Mouse (Mus musculus): ENCODE measurements at regions not wholly inside any gene's neighbourhood (a gene's known extent, or its start where the extent isn't known, plus 50 kb on each side); places are given as distances from the start of the nearest gene placed in this dataset.
"Not testable (repeated sequence)": the region's sequence is repeated elsewhere in the genome, so short reads cannot be mapped to it uniquely, and the experiment has no call there.

- DNase-seq (ENCODE audit: low spot score in 2 of 2): not testable (repeated sequence)
These were observed 989.4 kb downstream of the Ankrd7 start for GRCm38 (mm10) chr6:19855476-19855875.

- DNase-seq (ENCODE audit: low spot score in 2 of 2): no peak
These were observed 998.0 kb downstream of the Ankrd7 start for GRCm38 (mm10) chr6:19864101-19864500.

- DNase-seq (ENCODE audit: low spot score in 2 of 2): no peak
These were observed 1003.6 kb downstream of the Ankrd7 start for GRCm38 (mm10) chr6:19869697-19870096.

GRCm38 (mm10) chr6:19911181-19911580 lies 1045.1 kb downstream of the Ankrd7 start:
- no peak for DNase-seq (ENCODE audit: low spot score in 2 of 2)

GRCm38 (mm10) chr6:19941784-19942183 lies 1075.7 kb downstream of the Ankrd7 start:
- DNase-seq (ENCODE audit: low spot score in 2 of 2): not testable (repeated sequence)

GRCm38 (mm10) chr6:19944334-19944733 lies 1078.2 kb downstream of the Ankrd7 start:
- DNase-seq (ENCODE audit: low spot score in 2 of 2): no peak

GRCm38 (mm10) chr6:19945693-19946092 lies 1079.6 kb downstream of the Ankrd7 start:
- no peak for DNase-seq (ENCODE audit: low spot score in 2 of 2)

GRCm38 (mm10) chr6:19975898-19976297 lies 1109.8 kb downstream of the Ankrd7 start:
- DNase-seq (ENCODE audit: low spot score in 2 of 2): no peak

- no peak for DNase-seq (ENCODE audit: low spot score in 2 of 2)
These were observed 1125.7 kb downstream of the Ankrd7 start for GRCm38 (mm10) chr6:19991829-19992228.

- DNase-seq (ENCODE audit: low spot score in 2 of 2): no peak
These were observed 1162.3 kb downstream of the Ankrd7 start for GRCm38 (mm10) chr6:20028466-20028865.

GRCm38 (mm10) chr6:20037769-20038168 lies 1171.7 kb downstream of the Ankrd7 start:
- peak; percentile 35 to 59 for DNase-seq (ENCODE audit: low spot score in 2 of 2)

- DNase-seq (ENCODE audit: low spot score in 2 of 2): no peak
These were observed 1136.6 kb upstream of the Kcnd2 start for GRCm38 (mm10) chr6:20078666-20079065.

GRCm38 (mm10) chr6:20092057-20092917 lies 1123.0 kb upstream of the Kcnd2 start:
- DNase-seq (ENCODE audit: low spot score in 2 of 2): no peak

GRCm38 (mm10) chr6:20133991-20134390 lies 1081.3 kb upstream of the Kcnd2 start:
- DNase-seq (ENCODE audit: low spot score in 2 of 2): not testable (repeated sequence)

- DNase-seq (ENCODE audit: low spot score in 2 of 2): no peak
These were observed 1077.8 kb upstream of the Kcnd2 start for GRCm38 (mm10) chr6:20137546-20137945.

Measured in left cerebral cortex, adult 9 months (tissue).